Mouse (Mus musculus) granulocyte monocyte progenitor cell, adult 5-6 weeks (primary cell): ENCODE measurements around the gene Tmub2. TPM values are rescaled to one million over a fixed set of nuclear protein-coding genes. Genes with fewer than 3 reads are reported as not detected.

Experiments used
- ATAC-seq: replicated peaks from 2 replicates; pipeline ENCODE4 v1.8.0; 2016; ENCODE audit warnings: mild to moderate bottlenecking, moderate TSS enrichment, inconsistent platforms; ENCODE audit not compliant: poor library complexity, severe bottlenecking
- total RNA-seq, 2 experiments: library from RNA; stranded (forward) in 1 of 2; stranded (reverse) in 1 of 2; fragments of 200-712, 200-1000 nt in 1 of 2; fragments of >200 nt in 1 of 2; fragmentation: Nextera tagmentation in 1 of 2; gene quantifications; 2 replicates each; pipeline ENCODE4 v1.2.3; 2014 to 2017

Gene Tmub2
- total RNA-seq, 2 experiments from 2014 or later, result 22.7 to 32.6 TPM

GRCm38 (mm10) chr11:102319941-102320685, 35.4 kb downstream of the Tmub2 start:
- peak; percentile 23; the same call in 1 of the 2 replicates for ATAC-seq

GRCm38 (mm10) chr11:102320686-102321005, 35.9 kb downstream of the Tmub2 start:
- no peak for ATAC-seq

- no peak for ATAC-seq
These were observed 37.2 kb downstream of the Tmub2 start for GRCm38 (mm10) chr11:102321931-102322330.

GRCm38 (mm10) chr11:102323516-102323915, 38.8 kb downstream of the Tmub2 start:
- ATAC-seq, result no peak

- ATAC-seq, result no peak
These were observed 42.5 kb downstream of the Tmub2 start for GRCm38 (mm10) chr11:102327250-102327649.

- no peak for ATAC-seq
These were observed 43.1 kb downstream of the Tmub2 start for GRCm38 (mm10) chr11:102327839-102328238.

GRCm38 (mm10) chr11:102329518-102329917, 44.8 kb downstream of the Tmub2 start:
- no peak for ATAC-seq

GRCm38 (mm10) chr11:102330039-102330438, 45.3 kb downstream of the Tmub2 start:
- no peak for ATAC-seq

GRCm38 (mm10) chr11:102331806-102332205, 47.1 kb downstream of the Tmub2 start:
- ATAC-seq, result no peak

GRCm38 (mm10) chr11:102333061-102333460, 48.3 kb downstream of the Tmub2 start:
- no peak for ATAC-seq

GRCm38 (mm10) chr11:102334010-102334409, 49.3 kb downstream of the Tmub2 start:
- no peak for ATAC-seq

GRCm38 (mm10) chr11:102334973-102335700, 50.4 kb downstream of the Tmub2 start:
- no peak for ATAC-seq

- no peak for ATAC-seq
These were observed 51.5 kb downstream of the Tmub2 start for GRCm38 (mm10) chr11:102336191-102336590.

- ATAC-seq, result no peak
These were observed 53.2 kb downstream of the Tmub2 start for GRCm38 (mm10) chr11:102337921-102338320.

- ATAC-seq, result peak; percentile 59
These were observed 53.8 kb downstream of the Tmub2 start for GRCm38 (mm10) chr11:102338561-102338960.

Other genes with a start within 250 kb of the Tmub2 start
- gene Cd300lg, start 243.4 kb upstream of the Tmub2 start, total RNA-seq (2014; fragmentation: Nextera tagmentation), result 0.26 and 1.1 TPM in 2 replicates
- 0.36 and 2.0 TPM in 2 replicates for gene Cd300lg, start 243.4 kb upstream of the Tmub2 start, total RNA-seq (2017)
- gene Mpp2, start 196.4 kb upstream of the Tmub2 start, total RNA-seq (2014; fragmentation: Nextera tagmentation), result not detected in 2 replicates
- 0.04 TPM in 1 of 2 replicates, not detected in the other for gene Mpp2, start 196.4 kb upstream of the Tmub2 start, total RNA-seq (2017)
- gene Ppy, start 183.6 kb upstream of the Tmub2 start, total RNA-seq (2014; fragmentation: Nextera tagmentation), result not detected in 2 replicates
- gene Ppy, start 183.6 kb upstream of the Tmub2 start, total RNA-seq (2017), result not detected in 2 replicates
- gene Pyy, start 177.1 kb upstream of the Tmub2 start, total RNA-seq (2014; fragmentation: Nextera tagmentation), result not detected in 2 replicates
- gene Pyy, start 177.1 kb upstream of the Tmub2 start, total RNA-seq (2017), result not detected in 2 replicates
- not detected in 2 replicates for gene Nags, start 139.4 kb upstream of the Tmub2 start, total RNA-seq (2014; fragmentation: Nextera tagmentation)
- 0.04 TPM in 1 of 2 replicates, not detected in the other for gene Nags, start 139.4 kb upstream of the Tmub2 start, total RNA-seq (2017)
- 11.8 and 19.4 TPM in 2 replicates for gene Tmem101, start 128.5 kb upstream of the Tmub2 start, total RNA-seq (2014; fragmentation: Nextera tagmentation)
- 14.8 and 32.0 TPM in 2 replicates for gene Tmem101, start 128.5 kb upstream of the Tmub2 start, total RNA-seq (2017)
- 109 and 123 TPM in 2 replicates for gene Lsm12, start 99.6 kb upstream of the Tmub2 start, total RNA-seq (2014; fragmentation: Nextera tagmentation)
- 67.6 and 77.7 TPM in 2 replicates for gene Lsm12, start 99.6 kb upstream of the Tmub2 start, total RNA-seq (2017)
- 144 TPM in 2 replicates for gene G6pc3, start 95.3 kb upstream of the Tmub2 start, total RNA-seq (2014; fragmentation: Nextera tagmentation)
- 61.1 and 61.6 TPM in 2 replicates for gene G6pc3, start 95.3 kb upstream of the Tmub2 start, total RNA-seq (2017)
- 28.5 and 33.5 TPM in 2 replicates for gene Hdac5, start 54.8 kb upstream of the Tmub2 start, total RNA-seq (2014; fragmentation: Nextera tagmentation)
- gene Hdac5, start 54.8 kb upstream of the Tmub2 start, total RNA-seq (2017), result 15.8 and 26.3 TPM in 2 replicates
- 26.7 and 28.6 TPM in 2 replicates for gene BC030867, start 36.0 kb upstream of the Tmub2 start, total RNA-seq (2014; fragmentation: Nextera tagmentation)
- gene BC030867, start 36.0 kb upstream of the Tmub2 start, total RNA-seq (2017), result 5.6 and 8.6 TPM in 2 replicates
- 1.1 and 3.4 TPM in 2 replicates for gene Asb16, start 16.2 kb upstream of the Tmub2 start, total RNA-seq (2014; fragmentation: Nextera tagmentation)
- 0.17 and 0.31 TPM in 2 replicates for gene Asb16, start 16.2 kb upstream of the Tmub2 start, total RNA-seq (2017)
- gene Atxn7l3, start 11.7 kb downstream of the Tmub2 start, total RNA-seq (2014; fragmentation: Nextera tagmentation), result 20.0 and 28.7 TPM in 2 replicates
- gene Atxn7l3, start 11.7 kb downstream of the Tmub2 start, total RNA-seq (2017), result 20.0 and 27.1 TPM in 2 replicates
- 56.3 and 73.8 TPM in 2 replicates for gene Ubtf, start 34.8 kb downstream of the Tmub2 start, total RNA-seq (2014; fragmentation: Nextera tagmentation)
- 148 and 164 TPM in 2 replicates for gene Ubtf, start 34.8 kb downstream of the Tmub2 start, total RNA-seq (2017)
- gene Slc4a1, start 81.3 kb downstream of the Tmub2 start, total RNA-seq (2014; fragmentation: Nextera tagmentation), result not detected in 2 replicates
- under 0.01 and 1.6 TPM in 2 replicates for gene Slc4a1, start 81.3 kb downstream of the Tmub2 start, total RNA-seq (2017)
- gene Rundc3a, start 108.5 kb downstream of the Tmub2 start, total RNA-seq (2014; fragmentation: Nextera tagmentation), result not detected in 2 replicates
- gene Rundc3a, start 108.5 kb downstream of the Tmub2 start, total RNA-seq (2017), result not detected in 2 replicates
- 99.0 and 163 TPM in 2 replicates for gene Slc25a39, start 123.0 kb downstream of the Tmub2 start, total RNA-seq (2014; fragmentation: Nextera tagmentation)
- gene Slc25a39, start 123.0 kb downstream of the Tmub2 start, total RNA-seq (2017), result 51.4 and 53.9 TPM in 2 replicates
- 110 and 152 TPM in 2 replicates for gene Grn, start 145.4 kb downstream of the Tmub2 start, total RNA-seq (2014; fragmentation: Nextera tagmentation)
- gene Grn, start 145.4 kb downstream of the Tmub2 start, total RNA-seq (2017), result 38.6 and 48.3 TPM in 2 replicates
- not detected in 2 replicates for gene Fam171a2, start 162.8 kb downstream of the Tmub2 start, total RNA-seq (2014; fragmentation: Nextera tagmentation)
- gene Fam171a2, start 162.8 kb downstream of the Tmub2 start, total RNA-seq (2017), result not detected in 2 replicates
- 12.4 and 17.1 TPM in 2 replicates for gene Itga2b, start 185.2 kb downstream of the Tmub2 start, total RNA-seq (2014; fragmentation: Nextera tagmentation)
- 14.4 and 14.7 TPM in 2 replicates for gene Itga2b, start 185.2 kb downstream of the Tmub2 start, total RNA-seq (2017)